Mouse (Mus musculus) frontal cortex, postnatal 25 days (tissue): Measurements from ENCODE around the gene Ccsap.
"Not testable (repeated sequence)": the region's sequence is repeated elsewhere in the genome, so short reads cannot be mapped to it uniquely, and the experiment has no call there.

Experiments
- DNase-seq, 2 experiments: peaks; one replicate each; pipeline ENCODE4 v3.0.0; 2022; ENCODE audit warnings: low spot score in 2 of 2

Ccsap gene

GRCm38 (mm10) chr8:123836354-123836753 is 23.7 kb downstream of the Ccsap start:
- DNase-seq: no peak

DNA sequence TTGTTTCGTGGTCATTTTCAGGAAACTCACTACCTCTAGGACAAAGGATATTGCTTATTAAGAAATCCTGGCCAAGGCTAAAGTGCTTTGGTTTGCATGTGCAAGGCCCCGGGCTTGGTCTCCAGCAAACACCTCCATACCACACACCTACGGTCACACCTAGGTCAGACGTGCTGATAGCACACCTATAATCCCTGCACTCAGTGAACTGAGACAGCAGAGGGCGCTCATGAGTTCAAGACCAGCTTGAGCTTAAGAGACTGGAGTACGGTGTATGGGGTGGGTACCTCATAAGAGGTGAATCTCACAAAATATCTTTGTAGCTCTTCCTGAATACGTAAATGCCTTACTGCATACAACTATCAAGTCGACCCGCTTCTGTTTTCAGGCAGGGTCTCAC is 24.6 kb downstream of the Ccsap start:
- peak in 1 of 2 experiments; percentile 57 for DNase-seq

DNA sequence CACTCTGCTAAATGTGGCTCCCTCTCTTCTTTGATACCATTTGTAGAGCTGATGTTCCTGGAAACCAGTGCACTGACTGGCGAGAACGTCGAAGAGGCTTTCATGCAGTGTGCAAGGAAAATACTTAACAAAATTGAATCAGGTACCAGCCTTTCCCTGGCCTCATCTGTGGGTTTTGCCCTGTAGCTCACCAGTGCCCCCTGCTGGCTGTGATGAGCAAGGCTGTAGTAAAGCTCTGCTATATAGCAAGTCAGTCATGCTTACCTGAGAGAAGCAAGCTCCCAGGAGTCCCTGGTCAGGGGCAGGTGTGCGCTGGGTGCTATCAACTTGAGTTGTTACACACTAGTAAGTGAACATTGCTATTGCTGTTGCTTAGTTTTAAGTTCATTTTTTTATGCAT is 27.3 kb downstream of the Ccsap start:
- no peak for DNase-seq

GRCm38 (mm10) chr8:123827523-123827922 is 32.5 kb downstream of the Ccsap start:
- no peak for DNase-seq

DNA sequence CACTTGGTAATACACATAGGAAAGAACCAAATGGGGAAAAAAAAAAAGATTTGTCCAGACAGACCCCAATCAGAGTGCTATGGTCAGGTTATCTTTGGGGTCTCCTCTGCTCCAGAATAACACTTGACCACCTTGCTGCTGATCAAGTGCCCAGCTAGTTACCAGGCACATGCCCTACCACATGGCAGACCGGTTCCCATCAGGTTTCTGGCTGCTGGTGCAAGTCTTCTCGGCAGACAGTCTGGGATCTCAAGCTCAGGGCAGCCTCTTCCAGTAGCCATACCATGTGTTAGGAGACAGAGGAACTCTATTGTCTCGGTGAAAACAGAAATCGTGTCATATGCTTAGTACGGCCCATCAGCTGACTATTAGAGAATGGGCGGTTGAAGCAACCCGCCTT is 33.3 kb downstream of the Ccsap start:
- DNase-seq: no peak

DNA sequence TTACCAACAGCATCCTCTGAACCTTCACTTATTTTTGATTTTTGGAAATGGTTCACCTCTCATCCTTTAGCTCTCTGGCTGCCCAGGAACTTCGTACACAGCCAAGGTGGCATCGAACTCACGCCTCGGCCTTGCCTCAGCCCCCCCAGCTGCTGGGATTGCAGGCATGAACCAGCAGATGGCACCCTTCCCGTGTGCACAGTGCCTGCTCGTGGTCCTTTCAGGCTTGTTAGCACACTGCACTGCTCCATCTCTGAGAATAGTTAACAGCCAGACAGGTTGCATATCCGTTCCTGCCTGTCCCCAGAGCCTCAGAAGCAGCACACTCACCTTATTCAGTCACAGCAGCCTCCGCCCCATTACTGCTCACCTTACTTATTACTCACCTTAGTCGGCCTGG is 34.0 kb downstream of the Ccsap start:
- no peak for DNase-seq

- no peak for DNase-seq
Measured at GRCm38 (mm10) chr8:123823532-123824123, 36.4 kb downstream of the Ccsap start.

DNA sequence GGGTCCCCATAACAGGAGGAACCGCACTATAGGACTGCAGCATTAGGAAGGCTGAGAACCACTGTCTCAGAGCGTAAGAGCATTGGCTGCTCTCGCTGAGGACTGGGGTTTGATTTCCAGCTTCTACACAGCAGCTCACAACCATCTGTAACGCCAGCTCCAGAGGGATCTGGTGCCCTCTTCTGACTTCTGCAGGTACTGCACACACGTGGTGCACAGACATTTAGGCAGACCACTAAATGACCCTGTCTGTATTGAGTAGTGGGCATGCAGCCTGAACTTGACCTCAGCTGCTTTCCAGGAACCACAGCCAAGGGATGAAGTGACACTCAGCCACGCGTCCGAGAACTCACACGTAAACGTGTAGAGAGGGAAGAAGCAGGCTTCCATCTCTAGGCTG is 36.9 kb downstream of the Ccsap start:
- DNase-seq: no peak

GRCm38 (mm10) chr8:123820780-123821179 is 39.2 kb downstream of the Ccsap start:
- no peak for DNase-seq

GRCm38 (mm10) chr8:123819683-123820610 is 40.1 kb downstream of the Ccsap start:
- no peak for DNase-seq

DNA sequence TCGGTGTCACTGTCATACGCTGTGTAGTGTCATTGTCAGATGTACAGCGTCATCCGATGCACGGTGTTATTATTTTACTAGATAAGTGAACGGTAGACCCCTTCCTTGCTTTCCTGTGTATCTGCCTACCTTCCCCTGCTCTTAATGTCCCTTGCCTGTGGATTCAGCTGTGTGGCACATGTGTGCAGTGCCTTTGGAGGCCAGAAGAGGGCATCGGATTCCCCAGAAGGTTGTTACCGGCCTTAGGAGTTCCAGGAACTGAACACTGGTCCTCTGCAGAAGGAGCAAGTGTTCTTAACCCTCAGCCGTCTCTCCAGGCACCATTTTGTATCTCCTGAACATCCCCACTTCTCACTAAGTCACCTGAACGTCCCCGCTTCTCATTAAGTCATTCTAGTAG is 42.3 kb downstream of the Ccsap start:
- DNase-seq: no peak

DNA sequence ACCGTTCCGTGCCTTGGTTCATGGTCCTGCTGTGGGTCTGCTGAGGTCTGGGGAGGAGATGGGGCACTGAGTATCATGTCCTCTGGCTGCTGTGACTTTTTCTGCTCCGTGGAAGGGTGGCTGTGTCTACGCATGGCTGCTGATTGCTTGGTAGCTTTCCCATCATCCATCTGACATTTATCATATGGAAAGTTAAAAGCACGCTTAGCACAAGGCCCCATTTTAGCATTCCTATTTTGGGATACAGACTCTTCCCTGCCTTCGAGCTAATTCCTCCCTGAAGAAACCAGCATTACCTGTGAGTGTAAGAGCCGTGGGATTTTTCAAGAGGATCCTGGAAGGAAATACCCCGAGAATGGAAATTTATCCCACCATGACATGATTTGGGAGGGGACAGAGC is 43.1 kb downstream of the Ccsap start:
- no peak for DNase-seq

- no peak for DNase-seq
Measured at GRCm38 (mm10) chr8:123815325-123815724, 44.7 kb downstream of the Ccsap start.

DNA sequence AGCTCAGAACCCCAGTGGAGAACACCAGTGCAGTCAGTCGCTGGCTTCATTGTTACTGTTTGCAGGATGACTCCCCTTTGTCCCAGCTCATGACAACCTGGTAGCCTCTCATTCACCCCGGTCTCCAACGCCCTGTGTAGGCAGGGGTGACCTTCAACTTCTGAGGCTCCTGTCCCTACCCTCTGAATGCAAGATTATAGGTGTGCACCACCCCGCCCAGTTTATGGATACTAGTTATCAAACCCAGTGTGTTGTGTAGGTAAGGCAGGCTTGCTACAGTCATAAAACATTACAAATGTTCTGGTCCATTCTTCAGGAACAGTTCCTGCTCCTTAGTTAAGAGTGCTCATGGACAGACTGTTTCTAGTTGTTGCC is 46.1 kb downstream of the Ccsap start:
- DNase-seq: no peak

- no peak for DNase-seq
Measured at GRCm38 (mm10) chr8:123813173-123813891, 46.7 kb downstream of the Ccsap start.

DNA sequence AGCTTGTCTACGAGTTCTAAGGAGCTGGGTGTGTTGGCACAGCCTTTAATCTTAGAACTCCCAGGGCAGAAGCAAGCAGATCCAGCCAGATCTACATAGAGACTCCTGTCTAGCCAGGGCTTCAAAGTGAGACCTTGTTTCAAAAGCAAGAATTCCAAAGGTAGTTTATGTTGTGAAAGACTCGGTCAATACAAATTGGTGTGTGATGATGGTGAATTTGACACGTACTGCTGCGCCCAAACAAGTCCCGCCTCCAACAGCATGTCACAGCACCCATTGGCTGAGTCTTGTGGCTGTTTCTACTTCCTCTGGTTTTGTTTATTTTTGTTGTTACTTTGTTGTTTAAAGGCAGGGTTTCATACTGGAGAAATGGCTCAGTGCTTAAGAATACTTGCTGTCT is 47.8 kb downstream of the Ccsap start:
- no peak for DNase-seq

GRCm38 (mm10) chr8:123809342-123809741 is 50.7 kb downstream of the Ccsap start:
- not testable (repeated sequence) for DNase-seq

DNA sequence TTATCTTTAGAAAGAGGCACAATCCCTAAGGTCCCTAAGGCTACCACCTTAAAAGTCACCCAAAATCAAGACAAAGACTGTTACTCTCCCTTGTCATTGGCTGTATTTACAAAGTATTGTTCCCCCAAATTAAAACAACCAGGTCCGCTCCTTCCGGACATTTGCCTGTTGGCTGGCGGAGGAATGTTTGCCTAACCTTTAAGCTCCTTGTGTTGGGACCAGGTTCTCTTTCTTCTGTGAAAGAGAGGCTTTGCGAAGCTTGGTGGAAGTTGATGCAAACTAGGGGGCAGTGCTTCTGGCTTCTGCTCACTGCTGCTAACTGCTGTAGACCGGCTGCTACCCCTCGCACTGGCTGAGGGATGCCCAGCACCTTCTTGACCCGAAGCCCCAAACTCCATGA is 51.3 kb downstream of the Ccsap start:
- no peak for DNase-seq

DNA sequence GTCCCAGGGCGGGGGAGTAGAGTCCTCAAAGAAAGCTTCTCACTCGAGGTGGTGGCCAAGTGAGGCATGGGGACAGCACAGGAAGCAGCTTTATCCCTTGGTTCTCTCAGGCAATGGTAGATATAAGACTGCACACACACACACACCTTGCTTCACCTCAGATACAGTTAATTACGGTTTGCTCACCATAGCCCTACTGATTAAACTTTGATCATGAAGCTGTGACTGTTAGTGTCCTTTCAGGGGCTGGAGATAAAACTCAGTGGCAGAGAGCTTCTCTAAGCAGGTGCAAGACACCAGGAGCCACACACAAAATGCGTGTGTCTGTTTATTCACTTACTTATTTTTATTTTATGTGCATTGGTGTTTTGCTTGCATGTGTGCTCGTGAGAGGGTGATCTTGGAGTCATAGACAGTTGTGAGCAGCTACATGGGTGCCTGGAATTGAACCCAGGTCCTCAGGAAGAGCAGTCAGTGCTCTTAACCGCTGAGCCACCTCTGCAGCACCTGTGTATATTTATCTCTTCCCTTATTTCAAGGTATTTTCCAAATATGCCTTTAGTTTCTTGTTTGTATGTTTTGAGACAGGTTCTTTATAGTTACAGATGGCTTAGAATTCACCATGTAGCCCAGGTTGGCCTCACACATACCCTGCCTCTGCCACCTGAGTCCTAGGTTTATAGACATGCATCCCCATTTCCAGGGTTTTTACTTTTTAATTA is 52.0 kb downstream of the Ccsap start:
- no peak for DNase-seq

GRCm38 (mm10) chr8:123807024-123807431 is 53.0 kb downstream of the Ccsap start:
- no peak for DNase-seq

DNA sequence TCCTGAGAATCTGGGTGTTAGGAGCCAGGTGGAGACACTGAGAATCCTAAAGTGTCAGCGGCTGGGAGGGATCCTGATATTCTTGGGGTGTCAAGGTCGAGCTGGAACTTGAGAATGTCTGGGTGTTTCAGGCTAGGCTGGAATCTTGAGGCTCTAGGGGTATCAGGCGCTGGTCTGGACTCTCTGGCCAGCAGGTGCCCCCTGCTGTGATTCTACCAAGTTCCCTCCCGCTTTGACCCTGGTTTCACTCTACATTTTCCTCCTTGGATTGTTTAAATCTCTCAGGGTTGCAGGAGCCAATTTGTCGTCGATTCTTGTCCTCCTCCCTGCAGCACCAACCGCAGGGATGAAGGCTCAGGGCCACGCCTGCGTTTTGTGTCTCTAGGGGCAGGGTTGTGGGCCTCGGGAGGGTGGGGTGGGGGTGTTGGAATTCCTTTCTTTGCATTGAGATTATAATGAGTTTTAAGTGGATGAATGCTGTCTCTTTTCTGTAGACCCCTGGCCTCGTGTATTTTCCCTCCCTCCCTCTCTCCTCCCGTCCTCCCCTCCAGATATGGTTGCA is 53.6 kb downstream of the Ccsap start:
- no peak for DNase-seq
